ENCODE assay signal across 21 mouse cellular contexts in genomic region chr11:93109451-93109850, GRCm38 (mm10). TPM values are rescaled to one million over a fixed set of nuclear protein-coding genes. Genes with fewer than 3 reads are reported as not detected.
DNase-seq lines count a peak whose midpoint lies in the region; ATAC-seq and TF ChIP-seq lines count a peak whose summit lies in the region.
"Had no signal": no experiment of that assay in that cellular context is flagged by ENCODE, and none has a peak within 500 bp of the region (broad histone marks: within the 10 kb centered on the region; RNA-seq: fewer than 3 reads in every experiment).

No protein-coding gene starts in this region.

- no peak overlapping the region for H3K27ac ChIP-seq in heart, adult 2 months
- no peak overlapping the region for H3K27ac ChIP-seq in midbrain, postnatal 0 days (ENCODE audit: low read depth, low read length)
- no peak overlapping the region for H3K27ac ChIP-seq in midbrain, embryonic 11.5 days (ENCODE audit: low read depth, low read length)
- no peak overlapping the region for H3K27ac ChIP-seq in cerebellum, adult 2 months (ENCODE audit: insufficient read depth, low read length)
- no peak overlapping the region for H3K27ac ChIP-seq in hindbrain, embryonic 11.5 days (ENCODE audit: low read depth, low read length)
- H3K27ac ChIP-seq: embryonic facial prominence, embryonic 12.5 days; hindbrain, embryonic 10.5 days; neural tube, embryonic 15.5 days; stomach, embryonic 15.5 days had no signal

- peak; percentile 93 for DNase-seq in heart, adult 11 months
- DNase-seq in heart, adult 2 months, result no peak
- DNase-seq in midbrain, postnatal 0 days (ENCODE audit: low spot score), result peak; percentile 26
- DNase-seq in midbrain, embryonic 11.5 days (ENCODE audit: low spot score, missing footprints), result no peak
- peak; percentile 69 to 95 for DNase-seq in cerebellum, adult 2 months
- peak; percentile 27 for DNase-seq in skeletal muscle tissue, adult 2 months (ENCODE audit: low read depth, low spot score)
- DNase-seq in testis, postnatal 14 days (ENCODE audit: low spot score), result no peak
- no peak for DNase-seq in hindbrain, embryonic 11.5 days (ENCODE audit: low spot score)
- DNase-seq: kidney, postnatal 10 days; layer of hippocampus, adult 9-11 months; liver; lung, adult 2 months; retina, postnatal 1 day had no signal

- no peak for TF ChIP-seq CTCF in heart, adult 2 months (IDR thresholded peaks at IDR 0.05)
- TF ChIP-seq CTCF in midbrain, postnatal 0 days (IDR thresholded peaks at IDR 0.05), result no peak
- no peak for TF ChIP-seq CTCF in cerebellum, adult 2 months (IDR thresholded peaks at IDR 0.05; ENCODE audit: borderline replicate concordance, insufficient read depth, low read depth, low read length)

- no peaks in the 10 kb centered on the region for H3K36me3 ChIP-seq in heart, adult 2 months (ENCODE audit: control insufficient read depth, insufficient read depth, low read length)
- no peaks in the 10 kb centered on the region for H3K36me3 ChIP-seq in midbrain, postnatal 0 days (ENCODE audit: insufficient read depth, low read length)
- no peaks in the 10 kb centered on the region for H3K36me3 ChIP-seq in midbrain, embryonic 11.5 days (ENCODE audit: control insufficient read depth, insufficient read depth, low read length)
- no peaks in the 10 kb centered on the region for H3K36me3 ChIP-seq in hindbrain, embryonic 11.5 days (ENCODE audit: control insufficient read depth, insufficient read depth, low read length)
- H3K36me3 ChIP-seq: embryonic facial prominence, embryonic 12.5 days; hindbrain, embryonic 10.5 days; neural tube, embryonic 15.5 days; stomach, embryonic 15.5 days had no signal

- ATAC-seq in midbrain, postnatal 0 days (ENCODE audit: low FRiP score), result no peak
- ATAC-seq in midbrain, embryonic 11.5 days (ENCODE audit: low FRiP score), result no peak
- ATAC-seq in hindbrain, embryonic 11.5 days (ENCODE audit: low FRiP score), result no peak
- ATAC-seq: intestine, postnatal 0 days had no signal

- no peaks in the 10 kb centered on the region for H3K9me3 ChIP-seq in midbrain, postnatal 0 days (ENCODE audit: low read length)
- no peaks in the 10 kb centered on the region for H3K9me3 ChIP-seq in midbrain, embryonic 11.5 days (ENCODE audit: control insufficient read depth, low read length)
- H3K9me3 ChIP-seq in hindbrain, embryonic 11.5 days (ENCODE audit: control insufficient read depth, low read length), result no peaks in the 10 kb centered on the region
- H3K9me3 ChIP-seq: embryonic facial prominence, embryonic 12.5 days; hindbrain, embryonic 10.5 days; neural tube, embryonic 15.5 days; stomach, embryonic 15.5 days had no signal

- H3K4me2 ChIP-seq in midbrain, postnatal 0 days (ENCODE audit: low read depth, low read length, poor library complexity, severe bottlenecking), result no peak overlapping the region
- no peak overlapping the region for H3K4me2 ChIP-seq in midbrain, embryonic 11.5 days
- no peak overlapping the region for H3K4me2 ChIP-seq in hindbrain, embryonic 11.5 days (replicated peaks; ENCODE audit: low read depth, low read length)
- H3K4me2 ChIP-seq: embryonic facial prominence, embryonic 12.5 days; neural tube, embryonic 15.5 days; stomach, embryonic 15.5 days had no signal

- H3K9ac ChIP-seq in heart, adult 2 months (ENCODE audit: low read depth, low read length), result no peak overlapping the region
- H3K9ac ChIP-seq in midbrain, postnatal 0 days (replicated peaks; ENCODE audit: low read length, poor library complexity, severe bottlenecking), result no peak overlapping the region
- H3K9ac ChIP-seq in midbrain, embryonic 11.5 days (ENCODE audit: low read length), result no peak overlapping the region
- H3K9ac ChIP-seq in hindbrain, embryonic 11.5 days (ENCODE audit: low read depth, low read length), result no peak overlapping the region
- H3K9ac ChIP-seq: embryonic facial prominence, embryonic 12.5 days; neural tube, embryonic 15.5 days; stomach, embryonic 15.5 days had no signal

- TF ChIP-seq EP300 in heart, adult 2 months (IDR thresholded peaks at IDR 0.05; ENCODE audit: insufficient read depth, low read depth, low read length), result no peak

- H3K27me3 ChIP-seq in heart, adult 2 months (ENCODE audit: control insufficient read depth, insufficient read depth, low read length), result no peaks in the 10 kb centered on the region
- H3K27me3 ChIP-seq in midbrain, postnatal 0 days (ENCODE audit: insufficient read depth, low read length), result no peaks in the 10 kb centered on the region
- H3K27me3 ChIP-seq in midbrain, embryonic 11.5 days (ENCODE audit: control insufficient read depth, insufficient read depth, low read length), result no peaks in the 10 kb centered on the region
- no peaks in the 10 kb centered on the region for H3K27me3 ChIP-seq in cerebellum, adult 2 months (ENCODE audit: control insufficient read depth, insufficient read depth, low read length)
- H3K27me3 ChIP-seq in hindbrain, embryonic 11.5 days (ENCODE audit: control insufficient read depth, insufficient read depth, low read length), result no peaks in the 10 kb centered on the region
- H3K27me3 ChIP-seq: embryonic facial prominence, embryonic 12.5 days; neural tube, embryonic 15.5 days; stomach, embryonic 15.5 days had no signal

- TF ChIP-seq POLR2A in heart, adult 2 months (IDR thresholded peaks at IDR 0.05; ENCODE audit: insufficient read depth, low read depth, low read length), result no peak
- no peak for TF ChIP-seq POLR2A in cerebellum, adult 2 months (IDR thresholded peaks at IDR 0.05; ENCODE audit: borderline replicate concordance, insufficient read depth, low read length)

- no peak overlapping the region for H3K4me3 ChIP-seq in heart, adult 2 months
- no peak overlapping the region for H3K4me3 ChIP-seq in midbrain, postnatal 0 days (ENCODE audit: low read depth, low read length)
- H3K4me3 ChIP-seq in midbrain, embryonic 11.5 days (ENCODE audit: low read depth, low read length), result no peak overlapping the region
- H3K4me3 ChIP-seq in cerebellum, adult 2 months (replicated peaks; ENCODE audit: insufficient read depth, low read depth, low read length), result no peak overlapping the region
- no peak overlapping the region for H3K4me3 ChIP-seq in hindbrain, embryonic 11.5 days (ENCODE audit: low read depth, low read length)
- H3K4me3 ChIP-seq: embryonic facial prominence, embryonic 12.5 days; hindbrain, embryonic 10.5 days; neural tube, embryonic 15.5 days; stomach, embryonic 15.5 days had no signal

- no peaks in the 10 kb centered on the region for H3K4me1 ChIP-seq in heart, adult 2 months (ENCODE audit: control insufficient read depth, insufficient read depth, low read length)
- no peaks in the 10 kb centered on the region for H3K4me1 ChIP-seq in midbrain, postnatal 0 days (ENCODE audit: insufficient read depth, low read length)
- H3K4me1 ChIP-seq in midbrain, embryonic 11.5 days (ENCODE audit: control insufficient read depth, insufficient read depth, low read length), result no peaks in the 10 kb centered on the region
- peaks cover 23% of the 10 kb centered on the region; the same call in 1 of the 2 replicates for H3K4me1 ChIP-seq in cerebellum, adult 2 months (ENCODE audit: control insufficient read depth, insufficient read depth, low read length)
- H3K4me1 ChIP-seq in hindbrain, embryonic 11.5 days (replicated peaks; ENCODE audit: control insufficient read depth, insufficient read depth, low read length), result no peaks in the 10 kb centered on the region
- H3K4me1 ChIP-seq: embryonic facial prominence, embryonic 12.5 days; hindbrain, embryonic 10.5 days; stomach, embryonic 15.5 days had no signal

- intact Hi-C loops in heart, adult 2 months (cut with DNase I), result no loop called here

- WGBS in heart, adult 2 months, result 43% methylated on average over 1 of the region's 1 CpGs
- 73% methylated on average over 1 of the region's 1 CpGs for WGBS in midbrain, postnatal 0 days
- WGBS in midbrain, embryonic 11.5 days, result 81% methylated on average over 1 of the region's 1 CpGs
- WGBS in cerebellum, adult 2 months, result 5% methylated on average over 1 of the region's 1 CpGs
- 86% methylated on average over 1 of the region's 1 CpGs for WGBS in hindbrain, embryonic 11.5 days

- H3K79me2 ChIP-seq in heart, adult 2 months (replicated peaks; ENCODE audit: control insufficient read depth, insufficient read depth, low read length), result no peaks in the 10 kb centered on the region

RNA-seq across cellular contexts. Expression of gene Car10, which starts 11.6 kb away (rescaled TPM):
- not detected for total RNA-seq in heart, adult 2 months (2021)
- not detected in 2 replicates for polyA plus RNA-seq in heart, adult 2 months (2012; rRNA removed)
- 62.8 and 72.6 TPM in 2 replicates for total RNA-seq in midbrain, postnatal 0 days (2014; rRNA removed)
- 64.1 and 69.6 TPM in 2 replicates for polyA plus RNA-seq in midbrain, postnatal 0 days (2015; fragmentation: Nextera tagmentation; extraction: Ambion mirVana)
- polyA plus RNA-seq in midbrain, embryonic 11.5 days (2014; fragmentation: Nextera tagmentation; extraction: Ambion mirVana), result 0.87 and 1.7 TPM in 2 replicates
- 92.4 and 100 TPM in 2 replicates for polyA plus RNA-seq in cerebellum, adult 2 months (2012; rRNA removed)
- 4.9 and 5.8 TPM in 2 replicates for polyA plus RNA-seq in hindbrain, embryonic 11.5 days (2014; fragmentation: Nextera tagmentation; extraction: Ambion mirVana)
- total RNA-seq: common myeloid progenitor, adult 5-6 weeks; megakaryocyte-erythroid progenitor cell, adult 5-6 weeks had no signal
- polyA plus RNA-seq: heart, embryonic 14.5 days; lung, adult 2 months had no signal

Comparison
In these comparisons a context has a peak if more than half of its experiments do, and no peak if none do; other contexts are left out.
1. DNase-seq: peak in heart, adult 11 months (single experiment), midbrain, postnatal 0 days (single experiment), cerebellum, adult 2 months (2 of 2) and skeletal muscle tissue, adult 2 months (single experiment); none in heart, adult 2 months (0 of 2), midbrain, embryonic 11.5 days (single experiment), testis, postnatal 14 days (single experiment) and hindbrain, embryonic 11.5 days (single experiment).